Mouse (Mus musculus): ENCODE measurements around the gene Derl2.

Derl2 gene

GRCm38 (mm10) chr11:70980751-70981510 lies 38.7 kb downstream of the Derl2 start:
- no peak for DNase-seq

DNA sequence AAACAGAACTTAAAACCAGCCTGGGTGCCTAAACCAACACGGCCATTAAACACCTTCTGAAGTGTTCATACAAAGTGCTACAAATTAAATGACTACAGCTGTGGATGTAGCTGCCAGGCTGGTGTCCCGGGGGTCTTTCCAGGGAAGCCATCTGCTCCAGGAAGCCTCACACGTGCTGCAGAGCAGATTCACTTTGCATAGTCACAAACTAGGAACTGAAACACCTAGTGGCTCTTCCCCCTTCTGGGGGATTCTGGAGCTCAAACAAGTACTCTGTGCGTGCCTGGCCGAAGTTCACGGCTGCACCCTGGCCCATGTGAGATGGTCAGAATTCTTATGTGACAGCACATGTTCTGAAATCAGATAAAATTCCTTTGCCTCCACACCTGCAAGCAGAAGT lies 39.4 kb downstream of the Derl2 start:
- DNase-seq: no peak

GRCm38 (mm10) chr11:70977293-70977692 lies 42.3 kb downstream of the Derl2 start:
- DNase-seq: no peak

- no peak for DNase-seq
Observed at GRCm38 (mm10) chr11:70975193-70975592, 44.4 kb downstream of the Derl2 start.

DNA sequence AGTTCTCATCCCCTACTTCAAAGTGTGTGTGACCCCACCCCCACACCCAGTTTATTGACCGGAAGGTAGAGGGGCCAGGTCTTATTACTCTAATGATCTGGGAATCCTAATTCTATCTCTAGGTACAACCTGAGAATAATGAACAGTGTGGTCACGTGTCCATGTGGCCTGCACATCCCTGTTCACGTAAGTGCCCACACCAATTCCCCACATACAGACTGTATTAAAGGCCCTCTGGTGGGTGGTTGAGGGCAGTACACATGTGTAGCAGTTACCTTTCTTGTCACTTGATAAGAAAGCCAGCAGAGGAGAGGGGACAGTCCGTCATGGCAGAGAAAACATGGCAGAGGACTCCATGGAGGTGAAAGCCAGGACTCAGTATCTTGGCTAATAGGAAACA lies 45.7 kb downstream of the Derl2 start:
- no peak for DNase-seq

DNA sequence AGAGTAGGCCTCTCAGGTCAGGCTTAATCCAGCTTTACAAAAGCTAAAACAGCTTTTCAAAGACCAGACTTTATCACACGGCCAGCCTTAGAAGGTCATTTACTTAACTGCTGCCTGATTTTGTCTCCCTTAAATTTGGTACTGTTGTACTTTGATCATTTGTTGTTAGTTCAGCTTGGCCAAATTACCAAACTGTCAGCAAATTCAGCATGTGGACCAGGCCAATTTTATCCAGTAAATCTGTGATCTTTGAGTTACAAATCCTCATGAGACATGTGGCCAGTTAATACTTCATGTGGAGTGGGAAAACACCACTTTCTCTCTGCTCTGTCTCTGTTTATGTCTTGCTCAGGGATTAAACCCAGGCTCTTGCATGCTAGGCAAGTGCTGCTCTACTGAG lies 47.1 kb downstream of the Derl2 start:
- peak in 1 of 2 experiments; percentile 26 for DNase-seq

DNA sequence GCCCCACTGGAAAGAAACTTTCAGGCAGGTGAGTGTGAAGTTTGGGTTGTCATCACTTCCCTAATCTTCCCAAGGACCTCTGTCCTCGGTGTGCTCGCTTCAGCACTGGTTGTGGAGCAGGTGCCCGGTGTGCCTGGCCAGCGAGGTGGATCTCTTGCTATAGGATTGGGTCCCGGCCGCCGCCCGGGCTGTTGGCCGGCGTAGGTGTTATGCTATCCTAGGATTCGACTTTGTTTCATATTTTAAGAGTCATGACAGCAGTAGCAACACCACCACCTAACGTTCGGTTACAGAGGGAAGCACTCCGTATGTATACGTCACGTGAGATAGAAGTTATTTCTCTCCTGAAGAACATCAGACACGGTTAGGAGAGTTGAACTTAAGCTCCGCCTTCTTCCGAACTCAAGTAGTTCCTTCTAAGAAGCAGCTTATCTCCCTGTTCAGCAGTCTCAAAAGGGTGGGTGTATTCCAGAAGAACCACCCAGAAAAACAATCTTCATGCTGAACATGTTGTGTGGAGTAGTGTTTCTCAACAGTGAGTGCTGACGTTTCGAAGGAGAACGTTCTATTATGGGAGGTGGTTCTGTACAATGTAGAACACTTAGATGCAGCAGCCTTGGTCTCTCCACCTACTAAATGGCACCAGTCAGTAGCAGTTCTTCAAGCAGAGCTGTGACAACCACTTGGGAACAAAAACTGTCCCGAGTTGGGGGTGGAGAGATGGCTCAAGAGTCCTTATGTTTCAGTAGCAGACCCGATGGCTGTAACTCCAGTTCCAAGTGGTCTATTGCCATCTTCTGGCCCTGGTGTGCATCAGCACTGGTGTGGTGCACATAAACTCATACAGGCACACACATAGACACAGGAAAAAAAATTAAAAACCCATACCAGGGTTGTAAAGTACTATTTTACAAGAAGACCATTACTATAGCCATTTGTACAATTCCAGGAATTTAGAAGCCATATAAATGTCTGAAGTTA lies 48.8 kb downstream of the Derl2 start:
- peak in 1 of 2 experiments; percentile 25 for DNase-seq

GRCm38 (mm10) chr11:70969821-70970559 lies 49.7 kb downstream of the Derl2 start, which contains the start of the genes Nup88 and Rpain:
Gene Nup88, minus strand, starts transcription at chr11:70969973.
Gene Rpain, plus strand, starts transcription at chr11:70970213.
- peak; percentile 95 for DNase-seq

GRCm38 (mm10) chr11:70969271-70969794 lies 50.3 kb downstream of the Derl2 start:
- no peak for DNase-seq

DNA sequence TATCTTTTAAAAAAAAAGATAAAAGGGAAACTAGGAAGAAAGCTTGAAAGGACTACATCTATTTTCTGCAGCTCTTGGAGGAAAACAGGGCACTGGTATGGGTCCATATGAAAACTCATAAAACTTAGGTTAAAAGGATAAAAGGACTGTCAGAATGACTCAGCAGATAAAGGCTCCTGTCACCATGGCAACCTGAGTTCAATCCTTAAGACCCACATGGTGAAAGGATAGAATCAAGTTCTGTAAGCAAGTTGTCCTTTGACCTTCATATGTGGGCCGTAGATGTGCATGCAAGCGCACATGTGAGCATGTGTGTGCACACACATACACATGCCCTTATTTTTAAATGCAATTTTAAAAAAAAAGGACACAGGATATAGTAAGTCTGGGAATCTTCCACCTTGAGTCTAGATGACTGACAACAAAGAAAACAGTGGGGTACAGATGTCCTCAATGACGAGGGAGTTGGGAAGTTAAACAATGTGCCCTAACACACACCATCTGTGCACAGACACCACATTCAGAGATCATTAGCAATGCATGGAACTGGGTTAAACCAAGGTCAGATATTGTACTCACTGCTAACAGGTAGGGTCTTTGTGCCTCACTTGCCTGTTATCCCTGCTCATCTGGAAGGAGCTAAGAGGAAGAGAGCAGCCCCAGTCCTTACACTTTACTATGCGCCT lies 55.3 kb downstream of the Derl2 start:
- no peak for DNase-seq

DNA sequence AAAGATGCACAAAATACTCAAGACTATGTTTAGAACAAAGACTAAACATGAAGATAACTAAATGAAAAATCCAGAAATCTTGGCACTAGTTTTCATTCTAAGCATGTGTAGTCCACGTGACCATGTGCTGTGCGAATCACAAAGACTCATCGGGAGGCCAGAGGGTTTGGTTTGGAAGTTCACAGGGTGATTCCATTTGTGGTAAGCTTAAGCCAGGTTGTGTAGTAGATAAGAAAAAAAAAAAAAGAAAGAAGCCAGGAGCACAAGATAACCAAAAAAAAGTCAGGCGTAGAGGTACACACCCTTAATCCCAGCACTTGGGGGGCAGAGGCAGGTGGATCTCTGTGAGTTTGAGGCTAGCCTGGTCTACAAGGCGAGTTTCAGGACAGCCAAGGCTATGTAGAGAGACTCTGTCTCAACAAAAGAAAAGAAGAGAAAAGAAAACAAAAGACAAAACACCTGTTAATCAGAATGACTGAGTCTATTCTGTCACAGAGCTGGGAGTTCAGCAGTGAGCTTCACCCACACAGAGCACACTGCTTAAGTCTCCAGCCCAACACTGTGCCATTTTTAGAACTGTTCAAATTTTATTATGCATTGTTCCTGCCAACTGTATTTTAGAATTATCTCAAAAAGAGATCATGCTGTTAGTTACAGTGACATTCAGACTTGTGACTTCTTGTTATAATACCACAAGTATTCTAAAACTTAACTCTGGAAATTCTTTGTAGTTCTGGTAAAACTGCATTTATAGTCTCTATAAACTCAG lies 58.7 kb downstream of the Derl2 start:
- no peak for DNase-seq
